Mouse (Mus musculus) small intestine, adult 2 months (tissue): ENCODE results near the gene Ovch2. TPM values are rescaled to one million over a fixed set of nuclear protein-coding genes. Genes with fewer than 3 reads are reported as not detected.
"Not testable (repeated sequence)": the region's sequence is repeated elsewhere in the genome, so short reads cannot be mapped to it uniquely, and the experiment has no call there.

Experiments used
- H3K27ac ChIP-seq: fragments of 200-500 bp; 2 replicates; pipeline ENCODE4 v1.5.1; 2012; ENCODE audit warnings: low read depth, low read length, control low read depth, inconsistent platforms; ENCODE audit not compliant: insufficient read depth
- H3K27me3 ChIP-seq: fragments of 200-500 bp; 2 replicates; pipeline ENCODE4 v1.6.1; 2012; ENCODE audit warnings: mild to moderate bottlenecking, moderate library complexity, low read length, inconsistent platforms; ENCODE audit not compliant: control insufficient read depth, insufficient read depth
- H3K36me3 ChIP-seq: fragments of 200-500 bp; 2 replicates; pipeline ENCODE4 v1.6.1; 2012; ENCODE audit warnings: mild to moderate bottlenecking, low read length, control low read depth, inconsistent platforms; ENCODE audit not compliant: control insufficient read depth, insufficient read depth
- H3K4me1 ChIP-seq: fragments of 200-500 bp; 2 replicates; pipeline ENCODE4 v1.6.1; 2012; ENCODE audit warnings: low read length, inconsistent platforms, mixed read lengths; ENCODE audit not compliant: control insufficient read depth, insufficient read depth, insufficient read length
- H3K4me3 ChIP-seq: fragments of 200-500 bp; 2 replicates; pipeline ENCODE4 v1.5.1; 2012; ENCODE audit warnings: low read depth, mild to moderate bottlenecking, control low read depth, inconsistent platforms, low read length, moderate library complexity
- CTCF ChIP-seq: fragments of 200-500 bp; IDR thresholded peaks from 2 replicates; pipeline ENCODE4 v1.5.1; 2012; ENCODE audit warnings: low read depth, mild to moderate bottlenecking, control low read depth, inconsistent platforms, low read length, moderate library complexity, mixed read lengths; ENCODE audit not compliant: insufficient replicate concordance, insufficient read length; ENCODE audit errors: extremely low read depth
- POLR2A ChIP-seq: fragments of 200-500 bp; IDR thresholded peaks from 2 replicates; pipeline ENCODE4 v1.6.1; 2012; ENCODE audit warnings: low read depth, mild to moderate bottlenecking, control low read depth, inconsistent platforms, low read length, moderate library complexity
- WGBS: fragments of 180-500 bp; shearing (Covaris S2); methylation state at CpG from one replicate; pipeline ENCODE4 v1.1.7; 2018; 5-methylcytosine and 5-hydroxymethylcytosine counted together
- polyA plus RNA-seq: library from polyadenylated mRNA; depleted of rRNA; stranded (reverse); fragments of >200 nt; gene quantifications from 2 replicates; pipeline ENCODE4 v1.2.3, GENCODE M21; 2012; rRNA removed

Ovch2 gene
- polyA plus RNA-seq, result not detected in 2 replicates

- Histone ChIP-seq H3K4me1 (no peaks in the 10 kb centered on the region), H3K27me3 (no peaks in the 10 kb centered on the region), H3K4me3 (no peak within 1 kb of the TSS), H3K27ac (no peak within 1 kb of the TSS), H3K36me3 (no peaks in the 10 kb centered on the region)
- 79% methylated on average over 2 of the region's 2 CpGs for WGBS
- TF ChIP-seq POLR2A (no peak), CTCF (no peak)
These were observed at the start of gene Ovch2 for GRCm38 (mm10) chr7:107801108-107801507. TSS of gene Ovch2 (minus strand) at chr7:107801208.

GRCm38 (mm10) chr7:107847390-107847789 lies 46.4 kb upstream of the Ovch2 start, which contains the start of gene Olfr470:
TSS of gene Olfr470 (minus strand) at chr7:107847490.
- H3K27ac ChIP-seq, H3K27me3 ChIP-seq, H3K36me3 ChIP-seq, H3K4me1 ChIP-seq, H3K4me3 ChIP-seq: not testable (repeated sequence)
- 69% methylated on average over 1 of the region's 1 CpGs for WGBS

- TF ChIP-seq CTCF, result no peak
- TF ChIP-seq POLR2A, result no peak
- no peaks in the 10 kb centered on the region for H3K27me3 ChIP-seq
- no peak overlapping the region for H3K4me3 ChIP-seq
- 75% methylated on average over 1 of the region's 1 CpGs for WGBS
- H3K36me3 ChIP-seq, result no peaks in the 10 kb centered on the region
- H3K27ac ChIP-seq, result no peak overlapping the region
- no peaks in the 10 kb centered on the region for H3K4me1 ChIP-seq
These were observed 40.7 kb upstream of the Ovch2 start for GRCm38 (mm10) chr7:107841719-107842118.

- not testable (repeated sequence) for H3K27me3 ChIP-seq, H3K4me3 ChIP-seq, H3K36me3 ChIP-seq, H3K4me1 ChIP-seq, H3K27ac ChIP-seq
These were observed 24.4 kb upstream of the Ovch2 start, which contains the start of gene Olfr469 for GRCm38 (mm10) chr7:107825441-107825840. TSS of gene Olfr469 (minus strand) at chr7:107825541.

GRCm38 (mm10) chr7:107823867-107824266 lies 22.9 kb upstream of the Ovch2 start:
- H3K36me3 ChIP-seq, H3K27me3 ChIP-seq, H3K4me1 ChIP-seq, H3K27ac ChIP-seq, H3K4me3 ChIP-seq: not testable (repeated sequence)
- 33% methylated on average over 2 of the region's 2 CpGs for WGBS

- Histone ChIP-seq H3K27me3 (no peaks in the 10 kb centered on the region), H3K27ac (no peak overlapping the region), H3K4me3 (no peak overlapping the region), H3K4me1 (no peaks in the 10 kb centered on the region), H3K36me3 (no peaks in the 10 kb centered on the region)
- TF ChIP-seq POLR2A (no peak), CTCF (no peak)
These were observed 18.4 kb upstream of the Ovch2 start for GRCm38 (mm10) chr7:107819442-107819841.

GRCm38 (mm10) chr7:107811963-107812362 lies 11.0 kb upstream of the Ovch2 start, which contains the start of gene Olfr467:
TSS of gene Olfr467 (plus strand) at chr7:107812263.
- TF ChIP-seq CTCF (no peak), POLR2A (no peak)
- Histone ChIP-seq H3K4me1 (no peaks in the 10 kb centered on the region), H3K4me3 (no peak within 1 kb of the TSS), H3K27ac (no peak within 1 kb of the TSS), H3K27me3 (no peaks in the 10 kb centered on the region), H3K36me3 (no peaks in the 10 kb centered on the region)

GRCm38 (mm10) chr7:107802138-107802537 lies 1.1 kb upstream of the Ovch2 start:
- no peak overlapping the region for H3K27ac ChIP-seq
- no peak for TF ChIP-seq CTCF
- no peak overlapping the region for H3K4me3 ChIP-seq
- no peaks in the 10 kb centered on the region for H3K27me3 ChIP-seq
- 65% methylated on average over 3 of the region's 3 CpGs for WGBS
- no peaks in the 10 kb centered on the region for H3K36me3 ChIP-seq
- H3K4me1 ChIP-seq, result no peaks in the 10 kb centered on the region
